Mouse (Mus musculus): Measurements from ENCODE around the gene Stxbp4. TPM values are rescaled to one million over a fixed set of nuclear protein-coding genes. Genes with fewer than 3 reads are reported as not detected.
A peak's percentile ranks its signal among the peaks of the same experiment; 100 is the strongest.

The Stxbp4 gene
- total and polyA plus RNA-seq, 3 experiments = 4.0 to 4.9 TPM; not detected in 1

DNA sequence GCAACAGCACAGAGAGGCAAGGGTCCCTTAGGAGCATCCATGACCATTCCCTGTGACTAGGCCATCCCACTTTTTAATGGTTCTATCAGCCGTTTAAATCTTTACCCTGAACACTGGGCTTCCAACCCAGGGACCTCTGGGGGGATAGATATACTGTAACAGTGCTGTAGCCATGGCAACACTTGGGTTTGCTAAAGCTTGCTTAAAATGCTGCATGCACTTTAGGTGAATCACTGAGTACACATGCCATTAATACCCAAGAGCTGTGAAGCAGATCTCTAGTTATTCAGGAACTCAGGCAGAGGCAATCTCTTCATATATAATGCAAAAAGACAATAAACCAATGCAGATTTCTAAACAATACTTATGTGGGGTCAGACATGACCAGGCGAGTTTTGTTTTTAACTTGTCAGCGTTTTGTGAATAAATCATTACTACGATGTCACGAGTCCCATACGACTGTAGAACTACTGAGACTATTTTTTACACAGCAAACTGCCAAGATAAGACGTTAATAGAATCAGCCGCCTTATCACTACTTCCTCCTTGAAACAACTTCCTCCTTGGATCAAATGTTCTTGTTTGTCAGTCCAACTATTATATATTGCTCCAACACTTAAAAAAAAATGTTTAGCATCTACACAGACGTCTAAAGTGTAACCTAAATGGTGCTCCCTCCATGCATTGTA is 79.4 kb downstream of the Stxbp4 start (continued):
- TF ChIP-seq MYC (IDR thresholded peaks at IDR 0.05; ENCODE audit: low read depth, low read length) (peak; percentile 84; the same call in 1 of the 2 replicates), MAZ (IDR thresholded peaks at IDR 0.05; ENCODE audit: low read depth, low read length) (0 out of 2 replicates have a peak, but pooled peaks have one; percentile 21), HCFC1 (IDR thresholded peaks at IDR 0.05; ENCODE audit: low read depth, low read length) (no peak; the same call in none of the 2 replicates), KAT2A (conservative IDR thresholded peaks at IDR 0.05; ENCODE audit: low read depth, low read length) (no peak), GATA1 (IDR thresholded peaks at IDR 0.05; ENCODE audit: low read depth, low read length) (peak; percentile 98), NELFE (IDR thresholded peaks at IDR 0.05; ENCODE audit: low read depth, low read length) (no peak), UBTF (IDR thresholded peaks at IDR 0.05; ENCODE audit: borderline replicate concordance, insufficient read depth, low read depth, low read length) (no peak), NRF1 (IDR thresholded peaks at IDR 0.05; ENCODE audit: insufficient read depth, low read depth, low read length, poor library complexity, severe bottlenecking) (no peak), ETS1 (IDR thresholded peaks at IDR 0.05; ENCODE audit: low read depth, low read length) (peak; percentile 99), ZKSCAN1 (IDR thresholded peaks at IDR 0.05; ENCODE audit: low read depth, low read length) (no peak; the same call in 1 of the 2 replicates), CHD2 (IDR thresholded peaks at IDR 0.05; ENCODE audit: low read length) (no peak), GABPA (IDR thresholded peaks at IDR 0.05; ENCODE audit: low read depth, low read length) (no peak)

DNA sequence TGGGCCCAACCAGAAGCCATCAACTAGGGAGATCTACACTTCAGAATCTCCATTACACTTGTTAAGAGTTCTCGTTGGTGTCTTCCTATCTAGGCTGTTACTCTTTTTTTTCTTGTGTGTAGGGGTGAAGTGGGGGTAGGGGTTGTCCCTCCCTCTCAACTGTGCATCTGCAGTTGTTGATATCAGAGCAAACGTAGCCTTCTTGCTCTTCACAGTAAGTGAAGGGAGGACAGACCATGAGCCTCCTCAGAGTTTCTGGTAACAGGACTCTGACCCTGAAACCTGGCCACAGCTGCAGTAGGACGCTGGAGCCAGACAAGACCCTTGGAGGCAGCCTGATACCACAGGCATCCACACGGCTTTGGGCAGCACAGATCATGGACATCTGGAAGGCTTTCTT is 81.4 kb downstream of the Stxbp4 start:
- H3K9me3 ChIP-seq (replicated peaks; ENCODE audit: insufficient read depth, low read length) = no peaks in the 10 kb centered on the region
- H3K36me3 ChIP-seq (ENCODE audit: control insufficient read depth in 1 of 2, insufficient read depth in 2 of 2, low read length in 2 of 2) = peaks cover 0 to 64% of the 10 kb centered on the region in 2 experiments; a peak in 2 of 4 replicates
- peak overlapping the region; percentile 64 for H3K27ac ChIP-seq (ENCODE audit: control insufficient read depth, low read depth, low read length)
- no peaks in the 10 kb centered on the region; the same call in 1 of the 2 replicates for H3K79me2 ChIP-seq (ENCODE audit: control insufficient read depth, insufficient read depth, low read length, poor library complexity)
- H3K4me1 ChIP-seq (ENCODE audit: control insufficient read depth in 1 of 2, insufficient read depth in 2 of 2, low read length in 2 of 2) = peaks cover 37 to 44% of the 10 kb centered on the region in 2 experiments
- H3K27me3 ChIP-seq (ENCODE audit: control insufficient read depth in 1 of 2, insufficient read depth in 2 of 2, low read length in 2 of 2) = no peaks in the 10 kb centered on the region
- DNase-seq (ENCODE audit: low read depth, low spot score) = peak; percentile 85
- peak overlapping the region; percentile 31 for H3K9ac ChIP-seq (ENCODE audit: control insufficient read depth, low read depth, low read length, poor library complexity, severe bottlenecking)
- no peak overlapping the region for H3K4me3 ChIP-seq (ENCODE audit: control insufficient read depth in 1 of 2, insufficient read depth in 1 of 2, low read depth in 2 of 2, low read length in 2 of 2)
- TF ChIP-seq POLR2AphosphoS5 (IDR thresholded peaks at IDR 0.05; ENCODE audit: borderline replicate concordance, low read depth, low read length) = no peak
- TF ChIP-seq JUND (IDR thresholded peaks at IDR 0.05; ENCODE audit: low read depth, low read length) = no peak
- no peak for TF ChIP-seq NELFE (IDR thresholded peaks at IDR 0.05; ENCODE audit: low read depth, low read length)
- no peak for TF ChIP-seq MAFK (IDR thresholded peaks at IDR 0.05; ENCODE audit: borderline replicate concordance, low read depth, low read length)
- TF ChIP-seq MYC (IDR thresholded peaks at IDR 0.05; ENCODE audit: low read depth, low read length) = no peak
- TF ChIP-seq E2F4 (IDR thresholded peaks at IDR 0.05; ENCODE audit: borderline replicate concordance, low read depth, low read length) = no peak
- TF ChIP-seq POLR2AphosphoS2 (IDR thresholded peaks at IDR 0.05; ENCODE audit: low read length) = no peak
- TF ChIP-seq USF1 (IDR thresholded peaks at IDR 0.05; ENCODE audit: low read depth, low read length) = no peak
- TF ChIP-seq GATA1 (IDR thresholded peaks at IDR 0.05; ENCODE audit: low read depth, low read length) = peak; percentile 75
- TF ChIP-seq MAZ (IDR thresholded peaks at IDR 0.05; ENCODE audit: low read depth, low read length) = peak; percentile 83
- TF ChIP-seq CHD2 (IDR thresholded peaks at IDR 0.05; ENCODE audit: low read length) = peak; percentile 42; the same call in 1 of the 2 replicates
- TF ChIP-seq TCF12 (IDR thresholded peaks at IDR 0.05; ENCODE audit: low read depth, low read length) = peak; percentile 90
- no peak for TF ChIP-seq RAD21 (IDR thresholded peaks at IDR 0.05; ENCODE audit: low read depth, low read length)
- TF ChIP-seq ETS1 (IDR thresholded peaks at IDR 0.05; ENCODE audit: low read depth, low read length) = peak; percentile 88
- no peak for TF ChIP-seq KAT2A (conservative IDR thresholded peaks at IDR 0.05; ENCODE audit: low read depth, low read length)
- TF ChIP-seq MEF2A (IDR thresholded peaks at IDR 0.05; ENCODE audit: extremely low read depth, insufficient replicate concordance, low read depth, low read length, poor library complexity, severe bottlenecking) = no peak
- TF ChIP-seq ELF1 (IDR thresholded peaks at IDR 0.05; ENCODE audit: low read depth, low read length) = no peak; the same call in 1 of the 2 replicates
- TF ChIP-seq TBP (IDR thresholded peaks at IDR 0.05; ENCODE audit: low read depth, low read length) = no peak
- peak; percentile 53; the same call in 1 of the 2 replicates for TF ChIP-seq ZKSCAN1 (IDR thresholded peaks at IDR 0.05; ENCODE audit: low read depth, low read length)
- TF ChIP-seq ZMIZ1 (IDR thresholded peaks at IDR 0.05; ENCODE audit: low read depth, low read length) = 0 out of 2 replicates have a peak, but pooled peaks have one; percentile 34
- no peak for TF ChIP-seq GABPA (IDR thresholded peaks at IDR 0.05; ENCODE audit: low read depth, low read length)
- peak; percentile 29; the same call in 1 of the 2 replicates for TF ChIP-seq MAX (IDR thresholded peaks at IDR 0.05; ENCODE audit: low read length)
- TF ChIP-seq SMC3 (IDR thresholded peaks at IDR 0.05; ENCODE audit: low read depth, low read length) = no peak
- peak; percentile 79 for TF ChIP-seq RCOR1 (IDR thresholded peaks at IDR 0.05; ENCODE audit: low read depth, low read length)
- TF ChIP-seq EP300 (IDR thresholded peaks at IDR 0.05; ENCODE audit: low read depth in 1 of 2, low read length in 2 of 2) = peak; percentile 88 to 94
- no peak for TF ChIP-seq NRF1 (IDR thresholded peaks at IDR 0.05; ENCODE audit: insufficient read depth, low read depth, low read length, poor library complexity, severe bottlenecking)
- peak; percentile 38 for TF ChIP-seq TAL1 (IDR thresholded peaks at IDR 0.05; ENCODE audit: low read length)
- peak; percentile 98 for TF ChIP-seq ZNF384 (IDR thresholded peaks at IDR 0.05; ENCODE audit: low read depth, low read length)
- peak; percentile 85 for TF ChIP-seq SIN3A (IDR thresholded peaks at IDR 0.05; ENCODE audit: low read length)

Measured in MEL (cell line).